Mouse (Mus musculus): Measurements from ENCODE around the gene Pfn3.
"Not testable (repeated sequence)": the region's sequence is repeated elsewhere in the genome, so short reads cannot be mapped to it uniquely, and the experiment has no call there.

GRCm38 (mm10) chr13:55437111-55437629 is 22.1 kb upstream of the Pfn3 start:
- not testable (repeated sequence) for TF ChIP-seq CTCF (IDR thresholded peaks at IDR 0.05; ENCODE audit: extremely low read depth, insufficient read length, insufficient replicate concordance, low read depth, low read length); POLR2A (IDR thresholded peaks at IDR 0.05; ENCODE audit: low read depth, low read length)

Data from small intestine, adult 2 months (tissue).